Mouse (Mus musculus) testis, postnatal 10 days (tissue): ENCODE data around the gene Oas1e.
"Not testable (repeated sequence)": the region's sequence is repeated elsewhere in the genome, so short reads cannot be mapped to it uniquely, and the experiment has no call there.

Source experiments
- DNase-seq: peaks from one replicate; pipeline ENCODE4 v3.0.0; 2021; ENCODE audit warnings: low spot score

Oas1e gene

DNA sequence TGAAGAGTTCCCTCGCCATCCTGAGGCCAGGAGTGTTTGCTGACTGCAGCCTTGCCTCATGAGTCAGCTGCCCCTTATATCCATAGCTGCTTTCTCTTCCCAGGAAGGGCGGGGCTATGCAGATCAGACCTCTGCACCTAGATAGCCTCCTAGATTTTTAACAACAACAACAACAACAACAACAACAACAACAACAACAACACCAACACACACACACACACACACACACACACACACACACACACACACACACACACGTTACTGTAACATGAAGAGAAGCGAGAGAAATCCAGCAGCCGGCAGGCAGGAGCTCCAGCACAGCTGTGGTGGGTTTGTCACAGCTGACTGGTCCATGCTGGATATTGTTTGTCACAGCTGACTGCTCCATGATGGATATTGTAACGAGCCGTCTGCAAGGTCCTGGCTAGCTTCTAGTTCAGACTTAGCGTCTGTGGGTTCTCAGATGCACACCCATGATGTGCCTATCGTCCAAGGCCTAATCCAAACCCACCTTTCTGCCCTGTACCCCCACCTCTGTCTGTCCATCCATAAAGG is at the start of gene Oas1e:
TSS of gene Oas1e (minus strand) at position 51 of the 555 bp plus-strand sequence.
- DNase-seq = not testable (repeated sequence)

DNA sequence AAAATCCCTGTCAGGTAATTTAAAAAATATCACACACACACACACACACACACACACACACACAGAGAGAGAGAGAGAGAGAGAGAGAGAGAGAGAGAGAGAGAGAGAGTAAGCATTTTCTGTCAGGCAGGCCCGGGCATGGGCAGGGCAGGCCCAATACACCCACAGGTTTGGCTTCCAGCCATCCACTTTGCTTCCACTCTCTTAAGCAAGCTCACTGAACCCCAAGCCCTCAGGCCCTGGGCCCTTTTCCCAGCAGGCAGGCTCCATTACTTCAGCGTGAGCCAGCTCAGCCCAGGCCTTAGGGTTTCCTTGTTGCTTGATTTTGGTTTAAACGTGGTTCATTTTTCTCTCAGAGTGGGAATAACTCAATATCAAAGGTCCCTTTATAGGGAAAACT is 49.4 kb upstream of the Oas1e start:
- no peak for DNase-seq

GRCm38 (mm10) chr5:120836731-120837585 is 41.6 kb upstream of the Oas1e start:
- peak; percentile 80 for DNase-seq

- no peak for DNase-seq
Observed at GRCm38 (mm10) chr5:120833335-120834280, 38.3 kb upstream of the Oas1e start.

DNA sequence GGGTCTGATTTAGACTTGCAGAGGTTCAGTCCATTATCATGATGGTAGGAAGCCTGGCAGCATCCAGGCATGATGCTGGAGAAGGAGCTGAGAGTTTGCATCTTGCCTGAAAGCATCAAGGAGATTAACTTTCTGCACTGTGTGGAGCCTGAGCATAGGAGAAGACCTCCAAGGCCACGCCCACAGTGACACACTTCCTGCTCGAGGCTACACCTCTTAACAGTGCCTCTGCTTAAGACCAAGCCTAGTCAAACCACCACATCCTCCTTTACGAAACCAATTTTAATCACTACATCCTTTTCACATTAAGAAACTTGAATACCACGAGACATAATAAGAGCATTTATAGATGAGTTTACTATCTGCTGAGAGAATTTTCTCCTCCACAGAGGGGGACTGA is 35.7 kb upstream of the Oas1e start:
- DNase-seq = no peak

DNA sequence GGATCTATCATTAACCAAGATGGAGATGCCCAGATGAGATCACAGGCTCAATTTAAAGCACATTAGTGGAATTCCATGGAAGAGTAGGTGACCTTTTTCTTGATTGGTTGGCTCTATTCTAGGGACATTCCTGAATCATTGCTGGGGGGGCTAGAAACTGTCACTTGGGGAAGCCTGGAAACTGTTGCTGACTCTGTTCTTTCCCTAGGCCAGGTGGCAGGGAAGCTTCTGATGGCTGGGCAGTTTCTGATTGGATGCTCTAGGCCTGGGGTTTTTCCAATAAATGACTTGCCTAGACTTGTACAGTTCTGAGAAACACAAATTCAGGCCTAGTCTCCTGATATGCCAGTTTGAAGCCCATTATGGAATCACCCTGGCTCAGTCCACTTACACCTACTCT is 23.7 kb upstream of the Oas1e start:
- DNase-seq = no peak

DNA sequence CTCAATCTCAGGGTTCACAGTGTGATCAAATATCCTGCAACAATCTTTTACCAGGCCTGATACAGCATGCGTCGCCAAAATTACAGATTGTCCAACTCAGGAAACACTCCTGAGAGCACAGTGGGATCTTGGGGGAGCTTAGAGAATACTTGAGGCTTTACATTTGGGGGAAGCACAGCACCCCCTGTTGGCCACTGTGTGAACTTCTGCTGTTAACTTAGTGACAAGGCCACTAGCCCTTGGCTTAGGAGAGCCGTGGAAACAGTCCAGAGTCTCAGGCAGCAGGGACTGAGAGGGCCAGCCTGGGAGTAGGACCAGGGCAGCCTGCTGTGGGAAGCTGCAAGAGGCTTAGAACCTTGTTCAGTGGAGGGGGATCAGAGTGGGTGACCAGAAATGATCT is 20.6 kb upstream of the Oas1e start:
- DNase-seq = peak; percentile 58

DNA sequence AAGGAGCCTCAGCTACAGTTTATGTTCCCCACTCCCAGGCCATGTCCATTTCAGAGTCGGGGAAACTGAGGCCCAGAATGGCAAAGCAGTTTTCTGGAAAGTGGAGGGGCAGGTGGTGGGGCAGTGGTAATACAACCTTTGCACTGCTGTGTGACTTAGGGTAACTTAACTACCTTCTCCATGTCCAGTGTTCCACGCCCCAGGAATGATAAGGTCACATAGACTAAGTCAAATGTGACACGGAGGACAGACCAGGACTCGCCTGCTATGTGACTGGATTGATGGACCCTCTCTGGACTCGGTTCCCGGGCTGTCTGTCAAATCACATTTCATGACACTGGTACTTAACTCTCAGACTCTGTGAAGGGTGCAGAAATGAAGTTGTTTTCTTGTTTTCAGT is 17.7 kb upstream of the Oas1e start:
- no peak for DNase-seq

DNA sequence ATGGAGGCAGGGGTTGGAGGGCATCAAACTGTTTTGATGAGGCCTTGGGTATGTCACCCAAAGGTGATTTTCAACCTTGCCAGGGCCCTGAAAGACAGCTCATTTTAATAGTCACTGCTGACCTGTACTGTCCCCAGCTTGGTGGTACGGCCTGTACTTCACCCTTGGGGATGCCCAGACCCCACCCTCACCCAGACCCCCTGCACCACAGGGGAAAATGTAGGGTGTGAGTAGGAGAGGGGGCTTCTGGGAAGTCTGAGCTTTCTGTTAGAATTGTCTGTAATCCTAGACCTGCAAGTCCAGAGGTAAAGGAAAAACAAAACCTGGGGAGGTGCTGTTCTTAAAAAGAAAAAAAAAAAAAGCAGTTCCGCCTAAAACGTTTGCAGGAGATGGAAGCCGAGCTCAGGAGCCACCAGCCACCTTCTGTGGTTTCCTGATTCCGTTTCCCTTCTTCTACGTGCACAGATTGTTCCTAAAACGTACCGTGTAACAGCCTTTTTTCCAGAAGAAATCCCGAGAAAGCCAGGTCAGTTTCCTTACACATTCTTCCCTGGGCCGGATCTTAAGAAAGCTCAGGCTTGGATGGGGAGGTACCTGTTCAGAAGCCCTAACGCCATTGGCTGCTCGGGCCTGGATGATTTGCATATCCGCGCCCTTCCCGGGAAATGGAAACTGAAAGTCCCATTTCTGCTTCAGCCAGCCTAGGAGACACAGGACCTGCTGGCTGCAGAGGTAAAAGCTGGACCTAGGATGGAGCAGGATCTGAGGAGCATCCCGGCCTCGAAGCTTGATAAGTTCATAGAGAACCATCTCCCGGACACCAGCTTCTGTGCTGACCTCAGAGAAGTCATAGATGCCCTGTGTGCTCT is 16.9 kb upstream of the Oas1e start, which contains the start of gene Oas1c:
TSS of gene Oas1c (minus strand) at position 564 of the 869 bp plus-strand sequence.
- DNase-seq = peak; percentile 79

- no peak for DNase-seq
Observed at GRCm38 (mm10) chr5:120809171-120809570, 13.8 kb upstream of the Oas1e start.

DNA sequence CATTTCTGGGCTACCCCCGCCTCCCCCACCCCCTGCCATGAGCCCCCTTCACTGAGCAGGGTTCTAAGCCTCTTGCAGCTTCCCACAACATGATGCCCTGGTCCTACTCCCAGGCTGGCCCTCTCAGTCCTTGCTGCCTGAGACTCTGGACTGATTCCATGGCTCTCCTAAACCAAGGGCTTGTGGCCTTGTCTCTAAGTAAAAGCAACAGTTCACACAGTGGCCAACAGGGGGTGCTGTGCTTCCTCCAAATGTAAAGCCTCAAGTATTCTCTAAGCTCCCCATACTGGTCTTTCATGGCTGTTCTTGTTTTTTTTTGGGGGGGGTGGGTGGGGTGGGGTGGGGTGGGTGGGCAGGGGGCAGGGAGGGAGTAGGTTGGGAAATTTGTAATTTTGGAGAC is 11.1 kb upstream of the Oas1e start:
- DNase-seq = peak; percentile 69

GRCm38 (mm10) chr5:120803596-120803995 is 8.3 kb upstream of the Oas1e start:
- DNase-seq = no peak

- DNase-seq = not testable (repeated sequence)
Observed at GRCm38 (mm10) chr5:120798943-120799342, 3.6 kb upstream of the Oas1e start.

- DNase-seq = not testable (repeated sequence)
Observed at GRCm38 (mm10) chr5:120798147-120798546, 2.8 kb upstream of the Oas1e start.

- DNase-seq = peak; percentile 76
Observed at GRCm38 (mm10) chr5:120793043-120793442, 2.3 kb downstream of the Oas1e start.

DNA sequence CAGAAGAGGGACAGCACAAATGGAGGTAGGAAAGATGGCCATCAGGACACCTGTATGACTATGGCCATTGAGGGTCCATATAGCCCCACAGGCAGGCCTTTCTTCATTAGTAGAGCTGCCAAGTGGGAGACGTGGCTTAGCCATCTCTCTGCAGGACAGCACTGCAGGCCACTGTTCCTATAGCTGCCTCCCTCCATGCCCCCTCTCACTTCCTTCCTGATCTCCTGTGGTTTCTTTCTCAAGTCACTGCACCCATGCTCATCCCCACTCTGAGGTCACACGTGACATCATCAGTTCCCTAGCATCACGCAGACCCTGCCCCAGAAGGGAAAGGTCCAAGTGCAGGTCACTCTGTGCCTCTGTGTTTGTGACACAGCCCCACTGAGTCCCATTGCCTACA is 8.3 kb downstream of the Oas1e start:
- DNase-seq = no peak

GRCm38 (mm10) chr5:120782446-120782845 is 12.9 kb downstream of the Oas1e start:
- no peak for DNase-seq

DNA sequence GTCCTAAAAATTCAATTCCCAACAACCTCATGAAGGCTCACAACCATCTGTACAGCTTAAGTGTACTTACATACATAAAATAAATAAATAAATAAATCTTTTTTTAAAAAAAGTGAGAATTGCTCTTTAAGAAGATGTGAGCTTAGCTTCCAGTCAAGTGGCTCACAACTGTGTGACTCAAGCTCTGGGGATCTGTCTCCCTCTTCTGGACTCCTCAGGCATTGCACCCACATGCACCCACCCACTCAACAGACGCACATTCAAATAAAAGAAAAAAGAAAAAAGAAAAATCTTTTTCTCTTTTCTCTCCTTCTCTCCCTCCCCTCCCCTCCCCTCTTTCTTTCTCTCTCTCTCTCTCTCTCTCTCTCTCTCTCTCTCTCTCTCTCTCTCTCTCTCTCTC is 13.7 kb downstream of the Oas1e start:
- no peak for DNase-seq

DNA sequence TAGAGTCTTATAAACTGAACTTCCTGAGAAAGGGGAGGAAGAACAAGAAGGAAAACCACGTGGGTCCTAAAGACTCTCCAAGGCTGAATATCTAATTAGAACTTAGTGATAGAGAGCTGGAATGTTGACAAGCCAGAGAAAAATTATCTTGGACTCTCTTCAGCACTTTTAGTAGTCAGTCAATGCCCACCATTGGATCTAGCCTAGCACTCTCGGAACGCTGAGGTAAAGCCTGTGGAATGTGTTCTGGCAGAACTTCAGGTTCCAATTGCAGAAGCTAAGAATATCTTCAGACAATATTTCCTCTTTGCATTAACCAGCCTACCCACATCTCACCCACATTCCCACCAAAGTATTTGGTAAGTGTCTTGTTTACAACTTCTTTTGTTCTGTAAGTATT is 15.4 kb downstream of the Oas1e start:
- no peak for DNase-seq

DNA sequence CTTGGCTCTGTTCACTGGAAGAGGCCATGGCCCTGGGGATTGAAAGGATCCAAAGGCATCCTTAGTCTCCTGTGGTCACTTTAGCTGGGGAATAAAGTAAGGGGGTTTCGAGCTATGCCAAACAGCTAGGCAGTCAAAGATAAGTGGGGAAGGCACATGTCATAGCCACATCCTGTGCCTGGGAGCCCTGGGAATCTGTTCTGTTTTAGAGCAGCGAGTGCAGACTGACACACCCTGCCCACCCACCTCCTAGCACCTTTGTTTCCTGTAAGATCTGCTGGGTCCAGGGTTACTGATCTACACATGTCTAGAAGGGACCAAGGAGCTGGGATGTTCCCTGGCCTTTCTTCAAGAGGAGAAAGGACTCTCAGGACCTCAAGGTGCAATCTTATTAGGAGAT is 16.4 kb downstream of the Oas1e start:
- no peak for DNase-seq

DNA sequence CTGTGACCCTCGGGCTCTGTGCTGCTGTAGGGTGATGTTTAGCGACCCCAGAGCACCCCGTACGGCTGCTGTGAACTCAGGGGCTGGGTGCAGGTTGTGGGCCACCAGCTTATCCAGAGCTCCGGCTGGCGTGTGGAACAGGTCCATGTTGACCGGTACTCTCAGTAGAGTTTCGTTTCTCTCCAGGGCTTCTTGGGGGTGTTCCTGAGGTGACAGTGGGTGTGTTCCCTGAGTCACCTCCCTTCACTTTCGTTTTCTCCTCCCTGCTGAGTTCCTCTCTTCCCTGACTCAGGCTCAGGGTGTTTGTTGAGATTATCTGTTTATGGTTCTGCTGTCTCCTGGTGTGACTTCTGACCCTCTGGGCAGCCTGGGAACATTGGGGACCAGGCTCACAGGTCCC is 17.9 kb downstream of the Oas1e start, which contains the start of gene Oas3:
TSS of gene Oas3 (minus strand) at position 184 of the 400 bp plus-strand sequence.
- DNase-seq = no peak
